Mouse (Mus musculus) embryonic fibroblast, embryonic 13.5 days (primary cell): ENCODE measurements around the gene Tnxb. TPM values are rescaled to one million over a fixed set of nuclear protein-coding genes. Genes with fewer than 3 reads are reported as not detected.

ENCODE experiments used
- H3K27ac ChIP-seq: 2 replicates; pipeline ENCODE4 v1.5.1; 2012; ENCODE audit warnings: low read length, control low read depth, inconsistent platforms; ENCODE audit not compliant: insufficient read depth
- H3K4me1 ChIP-seq: 2 replicates; pipeline ENCODE4 v1.6.1; 2011; ENCODE audit warnings: low read length; ENCODE audit not compliant: control insufficient read depth, insufficient read depth
- H3K4me3 ChIP-seq: 2 replicates; pipeline ENCODE4 v1.5.1; 2011; ENCODE audit warnings: mild to moderate bottlenecking, control low read depth, low read length; ENCODE audit not compliant: insufficient read depth
- CTCF ChIP-seq: IDR thresholded peaks from 2 replicates; pipeline ENCODE4 v1.5.1; 2011; ENCODE audit warnings: mild to moderate bottlenecking, control low read depth, low read length, moderate library complexity, borderline replicate concordance; ENCODE audit not compliant: insufficient read depth
- POLR2A ChIP-seq: IDR thresholded peaks from 2 replicates; pipeline ENCODE4 v1.6.1; 2011; ENCODE audit warnings: low read depth, mild to moderate bottlenecking, control low read depth, low read length, moderate library complexity
- polyA plus RNA-seq: library from polyadenylated mRNA; stranded (reverse); fragments of >200 nt; gene quantifications from 2 replicates; pipeline ENCODE4 v1.2.4, GENCODE M21; 2011; ENCODE audit warnings: low read depth; ENCODE audit not compliant: missing spikeins, insufficient read length

The Tnxb gene
- polyA plus RNA-seq, 1 experiment, result 0.19 TPM

DNA sequence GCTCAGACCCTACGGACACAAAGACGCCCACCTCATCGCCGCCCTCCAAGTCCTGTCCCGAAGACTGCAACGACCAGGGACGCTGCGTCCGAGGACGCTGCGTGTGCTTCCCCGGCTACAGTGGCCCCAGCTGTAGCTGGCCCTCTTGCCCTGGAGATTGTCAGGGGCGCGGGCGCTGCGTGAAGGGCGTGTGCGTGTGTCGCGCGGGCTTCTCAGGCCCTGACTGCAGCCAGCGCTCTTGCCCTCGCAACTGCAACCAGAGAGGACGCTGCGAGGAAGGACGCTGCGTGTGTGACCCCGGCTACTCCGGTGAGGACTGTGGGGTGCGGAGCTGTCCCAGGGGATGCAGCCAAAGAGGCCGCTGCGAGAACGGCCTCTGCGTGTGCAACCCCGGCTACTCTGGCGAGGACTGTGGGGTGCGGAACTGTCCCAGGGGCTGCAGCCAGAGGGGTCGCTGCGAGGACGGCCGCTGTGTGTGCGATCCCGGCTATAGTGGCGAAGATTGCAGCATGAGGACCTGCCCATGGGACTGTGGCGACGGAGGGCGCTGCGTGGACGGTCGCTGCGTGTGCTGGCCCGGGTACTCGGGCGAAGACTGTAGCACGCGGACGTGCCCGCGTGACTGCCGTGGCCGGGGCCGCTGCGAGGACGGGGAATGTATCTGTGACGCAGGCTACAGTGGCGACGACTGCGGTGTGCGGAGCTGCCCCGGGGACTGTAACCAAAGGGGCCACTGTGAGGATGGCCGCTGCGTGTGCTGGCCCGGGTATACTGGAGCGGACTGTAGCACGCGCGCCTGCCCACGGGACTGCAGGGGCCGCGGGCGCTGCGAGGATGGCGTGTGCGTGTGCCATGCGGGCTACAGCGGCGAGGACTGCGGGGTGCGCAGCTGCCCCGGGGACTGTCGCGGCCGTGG is 1.1 kb downstream of the Tnxb start:
- TF ChIP-seq CTCF (0 out of 2 replicates have a peak, but pooled peaks have one; percentile 4), POLR2A (no peak)
- no peak overlapping the region for H3K4me3 ChIP-seq
- H3K27ac ChIP-seq, result no peak overlapping the region
- H3K4me1 ChIP-seq, result no peaks in the 10 kb centered on the region

- Histone ChIP-seq H3K4me3 (no peak overlapping the region), H3K4me1 (no peaks in the 10 kb centered on the region), H3K27ac (no peak overlapping the region)
- TF ChIP-seq CTCF, result no peak
- TF ChIP-seq POLR2A, result no peak
These were observed 2.0 kb downstream of the Tnxb start for GRCm38 (mm10) chr17:34672246-34672792.

GRCm38 (mm10) chr17:34673139-34673538 is 2.8 kb downstream of the Tnxb start:
- no peak overlapping the region for H3K27ac ChIP-seq
- H3K4me1 ChIP-seq, result no peaks in the 10 kb centered on the region
- TF ChIP-seq CTCF (no peak), POLR2A (no peak)
- H3K4me3 ChIP-seq, result no peak overlapping the region

DNA sequence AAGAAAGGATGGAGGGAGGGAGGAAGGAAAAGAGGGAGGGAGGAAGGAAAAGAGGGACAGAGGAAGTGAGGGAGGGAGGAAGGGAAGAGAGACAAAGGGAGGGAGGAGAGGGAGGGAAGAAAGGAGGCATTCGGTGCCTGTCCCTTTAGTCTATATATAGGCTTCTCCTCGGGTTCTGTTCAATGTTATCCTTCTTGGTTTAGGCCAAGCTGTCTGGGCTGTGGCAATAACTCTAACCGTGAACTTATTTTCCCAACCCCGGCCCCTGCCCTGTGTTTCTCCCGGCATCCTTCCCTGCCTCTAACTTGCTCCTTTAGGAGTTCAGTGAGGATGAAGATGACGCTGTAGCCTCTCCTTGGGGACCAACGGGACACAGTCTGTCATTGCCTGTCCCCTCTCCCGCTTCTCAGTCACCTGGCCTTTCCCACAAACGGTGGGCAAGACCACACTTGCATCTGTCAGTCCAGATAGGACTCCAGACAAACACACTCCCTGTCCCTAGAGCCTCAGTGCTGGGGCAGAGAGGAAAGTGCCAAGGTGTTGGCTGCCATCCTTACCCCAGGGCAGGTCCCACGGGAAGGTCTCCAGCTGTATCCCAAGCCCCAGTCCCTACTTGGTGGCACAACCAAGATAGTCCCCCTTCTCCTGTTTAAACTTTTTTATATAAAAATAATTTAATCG is 4.3 kb downstream of the Tnxb start:
- no peaks in the 10 kb centered on the region for H3K4me1 ChIP-seq
- H3K27ac ChIP-seq, result no peak overlapping the region
- TF ChIP-seq POLR2A (no peak), CTCF (no peak)
- no peak overlapping the region for H3K4me3 ChIP-seq

DNA sequence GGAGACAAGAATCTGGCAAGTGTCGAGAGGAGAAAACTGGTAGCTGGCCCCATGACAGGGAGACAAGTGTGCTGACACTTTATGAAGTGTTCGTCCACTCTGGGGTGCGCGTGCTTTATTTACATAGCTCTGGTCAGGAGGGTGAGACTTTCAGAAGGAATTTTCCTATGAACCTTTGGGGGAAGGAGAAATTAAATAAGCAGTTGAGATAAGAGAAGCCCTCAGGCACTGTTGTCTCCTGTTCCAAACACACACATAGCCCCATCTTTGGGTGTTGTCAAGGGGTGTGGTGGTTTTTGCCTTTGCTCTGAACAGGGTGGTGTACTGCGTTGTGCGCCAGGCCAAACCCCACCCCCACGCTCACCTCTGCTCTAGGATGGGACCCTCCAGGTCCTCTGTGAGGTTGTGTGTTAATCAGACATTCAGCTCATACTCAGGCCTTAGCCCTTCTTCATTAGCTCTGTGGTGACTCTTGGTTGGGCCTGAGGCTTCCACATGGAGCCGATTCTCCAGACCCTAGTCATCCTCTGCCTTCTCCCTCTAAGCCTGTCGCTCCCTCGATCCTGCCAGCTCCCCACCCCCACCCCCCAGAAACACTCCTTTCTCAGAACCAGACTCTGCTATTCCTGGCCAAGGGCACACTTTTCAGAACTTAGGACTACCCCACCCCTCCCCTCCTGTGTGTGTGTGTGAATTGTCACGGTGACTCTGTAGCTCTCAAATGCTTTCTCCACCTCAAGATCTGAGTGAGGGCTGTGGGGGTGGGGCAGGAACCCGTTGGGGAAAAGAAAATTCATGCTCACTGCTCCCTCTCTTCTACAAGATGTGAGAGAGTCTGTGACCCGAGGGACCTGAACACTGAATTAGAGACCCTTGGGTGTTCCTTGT is 5.1 kb downstream of the Tnxb start:
- H3K4me3 ChIP-seq, result no peak overlapping the region
- TF ChIP-seq POLR2A (no peak), CTCF (no peak)

DNA sequence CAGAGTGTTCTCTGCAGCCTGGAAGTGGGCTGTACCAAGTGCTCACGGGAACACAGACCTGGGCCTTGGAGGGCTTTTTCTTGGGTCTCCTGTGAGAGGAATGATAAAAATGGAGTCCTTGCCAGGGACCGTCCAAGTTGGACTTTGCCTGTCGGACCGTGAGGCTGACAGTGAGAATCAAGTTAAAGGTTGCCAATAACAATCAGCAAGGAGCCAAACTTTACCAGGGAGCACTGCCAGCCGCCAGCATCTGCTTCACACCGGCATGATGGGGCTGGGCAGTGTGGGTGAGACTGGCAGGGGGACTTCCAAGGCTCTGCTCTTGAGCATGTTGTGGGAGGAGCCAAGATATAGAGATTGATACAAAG is 5.7 kb downstream of the Tnxb start:
- TF ChIP-seq POLR2A, result no peak
- TF ChIP-seq CTCF, result no peak
- no peak overlapping the region for H3K4me3 ChIP-seq
- H3K4me1 ChIP-seq, result no peaks in the 10 kb centered on the region
- no peak overlapping the region for H3K27ac ChIP-seq

More for the DNA sequence above, 5.1 kb downstream of the Tnxb start:
- H3K4me1 ChIP-seq, result no peaks in the 10 kb centered on the region
- H3K27ac ChIP-seq, result no peak overlapping the region

DNA sequence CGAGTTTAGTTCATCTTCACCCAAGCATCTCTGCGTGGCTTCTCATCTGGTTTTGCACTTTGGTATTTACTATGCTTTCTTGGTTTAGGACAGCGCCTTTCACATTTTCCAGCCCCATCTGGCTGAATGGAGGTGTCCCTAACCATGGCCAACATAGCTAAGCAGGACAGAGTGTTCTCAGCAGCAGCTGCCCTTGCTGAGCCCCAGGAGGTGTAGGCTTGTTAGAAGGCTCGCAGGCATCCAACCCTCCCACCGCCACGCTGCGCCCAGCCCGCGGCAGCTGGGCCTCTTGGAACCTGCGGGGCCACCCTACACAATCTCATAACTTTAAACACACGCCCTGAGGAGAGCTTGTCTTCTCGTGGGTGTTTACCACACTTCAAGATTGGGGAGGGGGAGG is 6.3 kb downstream of the Tnxb start:
- Histone ChIP-seq H3K4me3 (no peak overlapping the region), H3K27ac (no peak overlapping the region), H3K4me1 (0 out of 2 replicates have a peak, but pooled peaks cover 3% of the 10 kb centered on the region)
- no peak for TF ChIP-seq CTCF
- TF ChIP-seq POLR2A, result no peak

GRCm38 (mm10) chr17:34680191-34680590 is 9.9 kb downstream of the Tnxb start:
- no peak for TF ChIP-seq CTCF

DNA sequence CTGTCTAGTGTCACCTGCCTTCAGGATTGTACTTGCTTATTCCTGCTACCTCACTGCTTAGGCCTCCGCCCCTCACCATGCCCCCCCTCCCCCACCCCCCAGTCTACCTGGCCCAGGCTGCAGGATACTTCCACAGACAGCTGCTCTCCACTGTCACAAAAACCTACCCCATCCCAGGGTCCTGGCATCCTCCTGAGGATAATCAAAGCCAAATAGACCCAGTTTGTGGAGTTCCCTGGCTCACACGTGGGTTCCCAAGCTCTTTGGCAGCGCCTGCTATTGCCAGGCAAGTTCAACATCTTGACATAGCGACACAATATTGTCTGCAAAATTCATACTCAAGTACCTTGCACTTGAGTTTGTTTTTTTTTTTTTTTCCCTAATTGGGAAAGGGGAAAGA is 10.3 kb downstream of the Tnxb start:
- no peak for TF ChIP-seq CTCF
- TF ChIP-seq POLR2A, result no peak
- H3K27ac ChIP-seq, result no peak overlapping the region
- no peak overlapping the region for H3K4me3 ChIP-seq
- peaks cover 19% of the 10 kb centered on the region; the same call in 1 of the 2 replicates for H3K4me1 ChIP-seq

More at GRCm38 (mm10) chr17:34680191-34680590, 9.9 kb downstream of the Tnxb start:
- Histone ChIP-seq H3K27ac (no peak overlapping the region), H3K4me3 (no peak overlapping the region), H3K4me1 (peaks cover 15% of the 10 kb centered on the region; the same call in 1 of the 2 replicates)
